Mouse (Mus musculus) liver (tissue): ENCODE measurements around the gene Fam186b.
A peak's percentile ranks its signal among the peaks of the same experiment; 100 is the strongest.

ENCODE experiments used
- DNase-seq: peaks from one replicate; pipeline ENCODE4 v3.0.0-alpha.2; 2020; ENCODE audit warnings: mixed read lengths

Gene Fam186b

GRCm38 (mm10) chr15:99295484-99295981 lies at the start of gene Fam186b:
Gene Fam186b (minus strand): TSS chr15:99295888.
- no peak for DNase-seq

- no peak for DNase-seq
Measured at GRCm38 (mm10) chr15:99344961-99345360, 49.3 kb upstream of the Fam186b start.

GRCm38 (mm10) chr15:99344148-99344870 lies 48.6 kb upstream of the Fam186b start:
- no peak for DNase-seq

GRCm38 (mm10) chr15:99343414-99344147 lies 47.9 kb upstream of the Fam186b start:
- no peak for DNase-seq

- no peak for DNase-seq
Measured at GRCm38 (mm10) chr15:99342194-99342981, 46.7 kb upstream of the Fam186b start.

- DNase-seq = no peak
Measured at GRCm38 (mm10) chr15:99341102-99341501, 45.4 kb upstream of the Fam186b start.

GRCm38 (mm10) chr15:99339669-99340068 lies 44.0 kb upstream of the Fam186b start:
- DNase-seq = no peak

- no peak for DNase-seq
Measured at GRCm38 (mm10) chr15:99338916-99339315, 43.2 kb upstream of the Fam186b start.

- DNase-seq = no peak
Measured at GRCm38 (mm10) chr15:99335801-99336320, 40.2 kb upstream of the Fam186b start.

GRCm38 (mm10) chr15:99334500-99334899 lies 38.8 kb upstream of the Fam186b start:
- DNase-seq = no peak

GRCm38 (mm10) chr15:99333676-99334065 lies 38.0 kb upstream of the Fam186b start:
- no peak for DNase-seq

- DNase-seq = peak; percentile 72
Measured at GRCm38 (mm10) chr15:99332921-99333675, 37.4 kb upstream of the Fam186b start.

GRCm38 (mm10) chr15:99332111-99332510 lies 36.4 kb upstream of the Fam186b start:
- no peak for DNase-seq

GRCm38 (mm10) chr15:99331341-99331740 lies 35.7 kb upstream of the Fam186b start:
- no peak for DNase-seq

- DNase-seq = no peak
Measured at GRCm38 (mm10) chr15:99330324-99330723, 34.6 kb upstream of the Fam186b start.

- DNase-seq = no peak
Measured at GRCm38 (mm10) chr15:99328011-99328410, 32.3 kb upstream of the Fam186b start.

- peak; percentile 44 for DNase-seq
Measured at GRCm38 (mm10) chr15:99326959-99327358, 31.3 kb upstream of the Fam186b start.

- DNase-seq = no peak
Measured at GRCm38 (mm10) chr15:99326407-99326806, 30.7 kb upstream of the Fam186b start.

GRCm38 (mm10) chr15:99325598-99325997 lies 29.9 kb upstream of the Fam186b start:
- DNase-seq = no peak

GRCm38 (mm10) chr15:99324151-99324550 lies 28.5 kb upstream of the Fam186b start:
- DNase-seq = no peak

- no peak for DNase-seq
Measured at GRCm38 (mm10) chr15:99320978-99321377, 25.3 kb upstream of the Fam186b start.

GRCm38 (mm10) chr15:99320168-99320674 lies 24.5 kb upstream of the Fam186b start:
- no peak for DNase-seq
